Mouse (Mus musculus): ENCODE measurements around the gene Ttc28.

Gene Ttc28

GRCm38 (mm10) chr5:111097233-111098160 is 217.9 kb downstream of the Ttc28 start:
- no peak for DNase-seq (ENCODE audit: low spot score in 2 of 2)

- no peak for DNase-seq (ENCODE audit: low spot score in 2 of 2)
Observed at GRCm38 (mm10) chr5:111098516-111099274, 219.1 kb downstream of the Ttc28 start.

GRCm38 (mm10) chr5:111100585-111100984 is 221.0 kb downstream of the Ttc28 start:
- DNase-seq (ENCODE audit: low spot score in 2 of 2), result no peak

GRCm38 (mm10) chr5:111101383-111101932 is 221.9 kb downstream of the Ttc28 start:
- no peak for DNase-seq (ENCODE audit: low spot score in 2 of 2)

GRCm38 (mm10) chr5:111104801-111105200 is 225.2 kb downstream of the Ttc28 start:
- DNase-seq (ENCODE audit: low spot score in 2 of 2), result no peak

GRCm38 (mm10) chr5:111111378-111111777 is 231.8 kb downstream of the Ttc28 start:
- no peak for DNase-seq (ENCODE audit: low spot score in 2 of 2)

- DNase-seq (ENCODE audit: low spot score in 2 of 2), result no peak
Observed at GRCm38 (mm10) chr5:111113183-111113582, 233.6 kb downstream of the Ttc28 start.

- DNase-seq (ENCODE audit: low spot score in 2 of 2), result no peak
Observed at GRCm38 (mm10) chr5:111113694-111114375, 234.2 kb downstream of the Ttc28 start.

- no peak for DNase-seq (ENCODE audit: low spot score in 2 of 2)
Observed at GRCm38 (mm10) chr5:111114597-111114996, 235.0 kb downstream of the Ttc28 start.

- DNase-seq (ENCODE audit: low spot score in 2 of 2), result peak; percentile 67 to 68
Observed at GRCm38 (mm10) chr5:111115519-111116350, 236.1 kb downstream of the Ttc28 start.

- no peak for DNase-seq (ENCODE audit: low spot score in 2 of 2)
Observed at GRCm38 (mm10) chr5:111119805-111120204, 240.2 kb downstream of the Ttc28 start.

GRCm38 (mm10) chr5:111120298-111120697 is 240.7 kb downstream of the Ttc28 start:
- DNase-seq (ENCODE audit: low spot score in 2 of 2), result no peak

GRCm38 (mm10) chr5:111120705-111121420 is 241.3 kb downstream of the Ttc28 start:
- no peak for DNase-seq (ENCODE audit: low spot score in 2 of 2)

- DNase-seq (ENCODE audit: low spot score in 2 of 2), result no peak
Observed at GRCm38 (mm10) chr5:111122332-111123049, 242.9 kb downstream of the Ttc28 start.

- no peak for DNase-seq (ENCODE audit: low spot score in 2 of 2)
Observed at GRCm38 (mm10) chr5:111123050-111123746, 243.6 kb downstream of the Ttc28 start.

GRCm38 (mm10) chr5:111124620-111125200 is 245.1 kb downstream of the Ttc28 start:
- no peak for DNase-seq (ENCODE audit: low spot score in 2 of 2)

GRCm38 (mm10) chr5:111125746-111126145 is 246.1 kb downstream of the Ttc28 start:
- DNase-seq (ENCODE audit: low spot score in 2 of 2), result no peak

GRCm38 (mm10) chr5:111127786-111128185 is 248.2 kb downstream of the Ttc28 start:
- no peak for DNase-seq (ENCODE audit: low spot score in 2 of 2)

GRCm38 (mm10) chr5:111130121-111130520 is 250.5 kb downstream of the Ttc28 start:
- DNase-seq (ENCODE audit: low spot score in 2 of 2), result no peak
